Comparison of ENCODE assay signal across 8 mouse cellular contexts in genomic region chr9:95407586-95408220, GRCm38 (mm10). TPM values are rescaled to one million over a fixed set of nuclear protein-coding genes. Genes with fewer than 3 reads are reported as not detected.
DNase-seq lines count a peak whose midpoint lies in the region; ATAC-seq and TF ChIP-seq lines count a peak whose summit lies in the region.

No protein-coding gene starts in this region.

- peak; percentile 14 for DNase-seq in urinary bladder, postnatal 25 days (ENCODE audit: low spot score)
- no peak for DNase-seq in urinary bladder, adult 2 months (ENCODE audit: low spot score)
- no peak for DNase-seq in forebrain, embryonic 11.5 days (ENCODE audit: low spot score)
- DNase-seq in intestine, embryonic 14.5 days (ENCODE audit: low spot score): no peak
- DNase-seq in liver, embryonic 13.5 days: no peak
- no peak for DNase-seq in layer of hippocampus, adult 8-10 months (ENCODE audit: low spot score in 2 of 2)
- no peak for DNase-seq in layer of hippocampus, postnatal 14 days (ENCODE audit: low spot score in 2 of 2)

- peaks cover 2% of the 10 kb centered on the region; the same call in 1 of the 2 replicates for H3K27me3 ChIP-seq in forebrain, embryonic 11.5 days (ENCODE audit: control insufficient read depth, insufficient read depth, low read length)
- H3K27me3 ChIP-seq in intestine, embryonic 14.5 days (replicated peaks; ENCODE audit: control insufficient read depth, insufficient read depth, low read length): peaks cover 16% of the 10 kb centered on the region; the same call in 1 of the 2 replicates
- peaks cover 82% of the 10 kb centered on the region for H3K27me3 ChIP-seq in liver, embryonic 13.5 days
- no peaks in the 10 kb centered on the region for H3K27me3 ChIP-seq in myocyte (ENCODE audit: control insufficient read depth, insufficient read depth, insufficient read length)

- peak overlapping the region; percentile 46; the same call in 1 of the 2 replicates for H3K27ac ChIP-seq in forebrain, embryonic 11.5 days (ENCODE audit: low read depth, low read length)
- peak overlapping the region; percentile 88 for H3K27ac ChIP-seq in intestine, embryonic 14.5 days (ENCODE audit: low read depth)
- H3K27ac ChIP-seq in liver, embryonic 13.5 days: no peak overlapping the region

- H3K9ac ChIP-seq in forebrain, embryonic 11.5 days (ENCODE audit: low read length): peak overlapping the region; percentile 84
- peak overlapping the region; percentile 62 for H3K9ac ChIP-seq in intestine, embryonic 14.5 days (ENCODE audit: low read length)
- no peak overlapping the region for H3K9ac ChIP-seq in liver, embryonic 13.5 days

- under 1% methylated on average over 24 of the region's 24 CpGs for WGBS in forebrain, embryonic 11.5 days
- under 1% methylated on average over 24 of the region's 24 CpGs for WGBS in intestine, embryonic 14.5 days
- 1% methylated on average over 24 of the region's 24 CpGs for WGBS in liver, embryonic 13.5 days (ENCODE audit: insufficient replicate concordance)

- no peak overlapping the region for H3ac ChIP-seq in myocyte (ENCODE audit: control insufficient read depth, insufficient read length)

- H3K36me3 ChIP-seq in forebrain, embryonic 11.5 days (ENCODE audit: control insufficient read depth, insufficient read depth, low read length): no peaks in the 10 kb centered on the region; the same call in 1 of the 2 replicates
- 0 out of 2 replicates have a peak, but pooled peaks cover 3% of the 10 kb centered on the region for H3K36me3 ChIP-seq in intestine, embryonic 14.5 days (ENCODE audit: control insufficient read depth, insufficient read depth, low read length)
- H3K36me3 ChIP-seq in liver, embryonic 13.5 days: no peaks in the 10 kb centered on the region
- peaks cover 4% of the 10 kb centered on the region for H3K36me3 ChIP-seq in myocyte (ENCODE audit: control insufficient read depth, insufficient read depth)

- H3K4me1 ChIP-seq in forebrain, embryonic 11.5 days (replicated peaks; ENCODE audit: control insufficient read depth, insufficient read depth, low read length): peaks cover 10% of the 10 kb centered on the region; the same call in 1 of the 2 replicates
- peaks cover 21% of the 10 kb centered on the region; the same call in 1 of the 2 replicates for H3K4me1 ChIP-seq in intestine, embryonic 14.5 days (replicated peaks; ENCODE audit: control insufficient read depth, insufficient read depth, low read length)
- peaks cover 10% of the 10 kb centered on the region; the same call in 1 of the 2 replicates for H3K4me1 ChIP-seq in liver, embryonic 13.5 days (replicated peaks)

- H3K4me2 ChIP-seq in forebrain, embryonic 11.5 days (ENCODE audit: low read depth, low read length, severe bottlenecking): peak overlapping the region; percentile 97
- peak overlapping the region; percentile 91 for H3K4me2 ChIP-seq in intestine, embryonic 14.5 days (ENCODE audit: low read length)
- H3K4me2 ChIP-seq in liver, embryonic 13.5 days: peak overlapping the region; percentile 70
- peak overlapping the region; percentile 92 for H3K4me2 ChIP-seq in myocyte (ENCODE audit: low read depth)

- peak; percentile 31 for ATAC-seq in forebrain, embryonic 11.5 days (replicated peaks; ENCODE audit: low FRiP score)
- peak; percentile 49 for ATAC-seq in intestine, embryonic 14.5 days (replicated peaks; ENCODE audit: low FRiP score, low TSS enrichment, low read depth)
- ATAC-seq in liver, embryonic 13.5 days (ENCODE audit: low read depth): peak; percentile 39; the same call in 1 of the 2 replicates

- peaks cover 24% of the 10 kb centered on the region for H3K79me2 ChIP-seq in myocyte (ENCODE audit: control insufficient read depth, insufficient read depth)

- no peak for TF ChIP-seq POLR2A in myocyte (IDR thresholded peaks at IDR 0.05; ENCODE audit: insufficient read length, low read depth)

- H3K4me3 ChIP-seq in forebrain, embryonic 11.5 days (ENCODE audit: low read depth, low read length): peak overlapping the region; percentile 78
- peak overlapping the region; percentile 65 for H3K4me3 ChIP-seq in intestine, embryonic 14.5 days (ENCODE audit: low read depth, low read length)
- H3K4me3 ChIP-seq in liver, embryonic 13.5 days (replicated peaks): peak overlapping the region; percentile 53
- peak overlapping the region; percentile 52 for H3K4me3 ChIP-seq in myocyte

- H3K9me3 ChIP-seq in forebrain, embryonic 11.5 days (ENCODE audit: control insufficient read depth, low read length): no peaks in the 10 kb centered on the region
- no peaks in the 10 kb centered on the region for H3K9me3 ChIP-seq in intestine, embryonic 14.5 days (ENCODE audit: control insufficient read depth, low read length)
- no peaks in the 10 kb centered on the region for H3K9me3 ChIP-seq in liver, embryonic 13.5 days (replicated peaks)

TF ChIP-seq in myocyte, 11 proteins besides CTCF, POLR2A, EP300 and RAD21:
- TF ChIP-seq TCF12 (IDR thresholded peaks at IDR 0.05; ENCODE audit: insufficient read depth, poor library complexity, severe bottlenecking): no peak
- TF ChIP-seq MYOD1 (IDR thresholded peaks at IDR 0.05; ENCODE audit: control insufficient read depth in 1 of 3, insufficient read length in 2 of 3, low read depth in 2 of 3): no peak
- no peak for TF ChIP-seq MYOG (IDR thresholded peaks at IDR 0.05; ENCODE audit: control insufficient read depth in 1 of 3, insufficient read depth in 1 of 3, insufficient read length in 2 of 3, low read depth in 2 of 3)
- TF ChIP-seq CEBPB (IDR thresholded peaks at IDR 0.05; ENCODE audit: insufficient read depth, poor library complexity, severe bottlenecking): no peak
- no peak for TF ChIP-seq USF1 (IDR thresholded peaks at IDR 0.05; ENCODE audit: low read depth)
- no peak for TF ChIP-seq POLR2AphosphoS2 (IDR thresholded peaks at IDR 0.05; ENCODE audit: insufficient read length, low read depth)
- no peak for TF ChIP-seq MAX (IDR thresholded peaks at IDR 0.05; ENCODE audit: low read depth)
- TF ChIP-seq SRF (IDR thresholded peaks at IDR 0.05; ENCODE audit: control insufficient read depth, insufficient read length, low read depth): no peak

RNA-seq across cellular contexts. Expression of gene Chst2, which starts 1.2 kb away (rescaled TPM):
- polyA plus RNA-seq in urinary bladder, adult 2 months (2012; rRNA removed): 3.1 and 6.5 TPM in 2 replicates
- polyA plus RNA-seq in forebrain, embryonic 11.5 days (2014; fragmentation: Nextera tagmentation; extraction: Ambion mirVana): 15.0 and 17.5 TPM in 2 replicates
- polyA plus RNA-seq in intestine, embryonic 14.5 days (2014; fragmentation: Nextera tagmentation; extraction: Ambion mirVana): 5.1 and 7.1 TPM in 2 replicates
- polyA plus RNA-seq in liver, embryonic 13.5 days (2015; fragmentation: Nextera tagmentation; extraction: Ambion mirVana): 0.39 and 0.42 TPM in 2 replicates
- polyA plus RNA-seq in myocyte (2012; fragmentation: generic; extraction: Trizol): 8.4 TPM
- total RNA-seq in layer of hippocampus, adult 8-10 months (2022): 100 to 1,000 TPM in 1 of 4 experiments, 10 to 100 TPM in 3; 90.7 to 106 (median 96.3) TPM
- 100 to 1,000 TPM; 157 to 163 TPM for total RNA-seq in layer of hippocampus, postnatal 14 days (2021)
